Mouse (Mus musculus) brain, embryonic 18.5 days (tissue): ENCODE data around the gene Ano8.
A peak's percentile ranks its signal among the peaks of the same experiment; 100 is the strongest.
"Not testable (repeated sequence)": the region's sequence is repeated elsewhere in the genome, so short reads cannot be mapped to it uniquely, and the experiment has no call there.

Experiments
- DNase-seq: peaks from one replicate; pipeline ENCODE4 v3.0.0-alpha.2; 2012; ENCODE audit warnings: low read depth, low spot score

Ano8 gene

GRCm38 (mm10) chr8:71485142-71486135, at the start of gene Ano8:
Gene Ano8 (minus strand): TSS chr8:71485963.
- DNase-seq: peak; percentile 87

DNA sequence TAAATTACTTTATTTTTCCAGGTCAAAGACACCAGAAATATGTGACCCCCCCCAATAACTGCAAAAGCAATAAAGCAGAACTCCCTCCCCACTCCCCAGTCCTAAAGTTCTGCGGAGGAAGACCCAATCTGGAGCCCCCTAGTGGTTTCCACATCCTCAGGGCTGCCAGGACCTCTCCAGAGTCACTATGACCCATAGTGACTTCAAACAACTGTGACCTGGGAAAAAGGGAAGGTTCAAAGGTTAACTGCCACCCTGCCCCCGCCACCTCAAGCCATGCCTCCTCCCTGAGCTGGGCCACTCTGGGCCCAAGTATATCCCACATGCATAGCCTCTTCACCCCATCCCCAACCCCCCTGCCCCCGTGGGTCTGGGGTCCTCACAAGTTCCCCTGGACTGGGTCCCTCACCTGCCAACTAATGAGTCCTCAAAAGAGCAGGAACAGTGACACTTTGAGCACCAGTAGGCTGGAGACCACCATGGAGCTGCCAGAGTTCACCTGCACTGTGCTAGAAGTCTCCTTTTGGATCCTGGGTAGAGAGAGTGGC, 48.6 kb upstream of the Ano8 start:
- DNase-seq: no peak

DNA sequence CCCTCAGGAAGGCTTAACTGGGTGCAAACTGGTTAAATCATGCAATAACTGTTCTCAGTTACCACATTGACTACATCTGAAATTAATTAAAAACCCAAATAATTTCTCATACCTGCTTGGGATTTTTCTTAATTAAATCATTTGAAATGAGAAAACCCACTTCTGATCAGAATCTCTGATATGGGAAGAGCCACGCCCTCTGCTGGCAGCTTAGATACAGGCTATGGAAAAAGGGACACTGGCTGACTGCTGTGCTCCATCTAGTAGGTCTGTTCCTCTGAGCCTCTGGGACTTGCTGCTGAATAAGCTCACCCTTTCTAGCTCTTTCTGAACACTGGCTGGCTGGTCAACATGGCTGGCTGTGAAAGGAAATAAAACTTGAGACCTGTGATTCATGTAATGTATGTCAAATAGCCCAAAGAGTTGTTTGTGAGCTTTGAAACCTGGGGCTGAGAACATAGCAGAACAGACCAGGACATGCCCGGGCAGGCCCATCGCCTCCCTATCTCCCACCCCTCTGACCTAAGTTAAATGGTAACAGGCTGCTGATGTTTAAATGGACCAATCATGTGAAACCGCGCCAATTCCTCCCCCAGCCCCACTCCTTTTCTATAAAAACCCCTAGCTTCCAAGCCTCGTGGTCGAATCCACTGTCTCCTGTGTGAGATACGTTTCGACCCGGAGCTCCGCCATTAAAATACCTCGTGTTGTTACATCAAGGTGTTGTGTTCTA, 45.1 kb upstream of the Ano8 start:
- not testable (repeated sequence) for DNase-seq

DNA sequence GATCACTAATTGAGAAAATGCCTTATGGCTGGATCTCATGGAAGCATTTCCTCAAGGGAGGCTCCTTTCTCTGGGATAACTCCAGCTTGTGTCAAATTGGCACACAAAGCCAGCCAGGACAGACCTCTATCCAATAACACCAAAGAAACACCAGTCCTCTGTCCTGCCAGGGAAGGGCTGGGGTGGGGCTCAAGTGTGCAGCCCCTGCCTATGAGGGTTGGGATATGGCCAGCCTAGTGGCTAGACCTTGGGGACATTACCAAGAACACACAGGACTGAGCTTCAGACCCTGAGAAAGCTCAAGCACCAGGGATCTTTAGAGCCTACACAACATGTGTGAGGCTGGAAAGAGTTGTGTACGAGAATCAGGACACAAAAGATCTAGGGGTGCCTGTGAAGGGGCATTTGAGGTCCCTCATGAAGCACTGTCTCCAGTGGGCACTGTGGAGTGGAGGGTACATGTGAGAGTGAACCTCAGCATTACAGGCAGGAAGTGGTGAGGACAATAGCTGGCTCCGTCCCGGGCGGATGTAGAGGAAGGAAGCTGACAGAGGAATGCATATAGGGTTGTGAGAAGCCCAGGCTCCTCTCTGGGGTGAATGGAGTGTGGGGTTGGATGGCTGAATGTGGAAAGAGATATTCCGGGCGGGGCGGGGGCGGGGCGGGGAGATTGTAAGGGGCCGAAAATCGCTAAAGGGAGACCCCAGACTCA, 42.8 kb upstream of the Ano8 start:
- no peak for DNase-seq

- DNase-seq: no peak
These were observed 41.6 kb upstream of the Ano8 start for GRCm38 (mm10) chr8:71527162-71527870.

DNA sequence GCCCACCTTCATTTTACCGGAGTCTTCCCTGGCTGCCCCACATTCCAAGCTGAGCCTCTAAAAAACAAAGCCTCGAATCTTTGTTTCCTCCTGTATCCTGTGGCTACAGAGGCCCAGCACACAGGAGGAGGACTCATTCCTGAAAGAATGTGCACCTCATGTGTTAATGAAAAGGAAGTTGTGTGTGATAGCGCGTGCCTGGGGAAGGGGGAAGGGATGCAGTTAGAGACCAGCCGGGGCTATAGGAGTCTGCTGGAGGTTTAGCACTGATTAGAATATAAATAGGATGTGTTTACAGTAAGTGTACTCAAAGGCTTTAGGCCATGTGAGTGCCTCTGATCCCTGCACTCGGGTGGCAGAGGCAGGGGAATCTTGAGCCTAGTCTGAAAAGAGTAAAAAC, 40.5 kb upstream of the Ano8 start:
- DNase-seq: no peak

GRCm38 (mm10) chr8:71525226-71526050, 39.7 kb upstream of the Ano8 start, which contains the start of gene Ccdc194:
Gene Ccdc194 (minus strand): TSS chr8:71525711.
- no peak for DNase-seq

DNA sequence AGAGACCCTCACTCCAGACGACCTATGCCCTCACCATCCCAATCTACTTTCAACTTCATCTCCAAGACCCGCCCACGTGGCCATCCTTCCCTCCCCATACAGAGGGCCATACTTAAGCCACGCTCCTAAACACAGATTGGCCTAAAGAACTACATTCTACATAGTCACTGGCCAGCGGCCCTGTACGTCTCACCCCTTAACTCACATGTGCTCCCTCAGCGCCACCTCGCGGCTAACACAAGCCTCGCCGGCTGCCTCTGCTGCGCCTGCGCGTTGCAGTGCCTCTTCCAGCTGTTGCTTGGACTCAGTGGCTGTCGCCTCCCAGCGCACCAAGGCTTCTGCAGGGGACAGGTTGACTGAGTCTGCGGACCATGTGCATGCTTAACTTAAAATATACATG, 35.9 kb upstream of the Ano8 start:
- DNase-seq: peak; percentile 30

GRCm38 (mm10) chr8:71519037-71519825, 33.5 kb upstream of the Ano8 start:
- DNase-seq: not testable (repeated sequence)

DNA sequence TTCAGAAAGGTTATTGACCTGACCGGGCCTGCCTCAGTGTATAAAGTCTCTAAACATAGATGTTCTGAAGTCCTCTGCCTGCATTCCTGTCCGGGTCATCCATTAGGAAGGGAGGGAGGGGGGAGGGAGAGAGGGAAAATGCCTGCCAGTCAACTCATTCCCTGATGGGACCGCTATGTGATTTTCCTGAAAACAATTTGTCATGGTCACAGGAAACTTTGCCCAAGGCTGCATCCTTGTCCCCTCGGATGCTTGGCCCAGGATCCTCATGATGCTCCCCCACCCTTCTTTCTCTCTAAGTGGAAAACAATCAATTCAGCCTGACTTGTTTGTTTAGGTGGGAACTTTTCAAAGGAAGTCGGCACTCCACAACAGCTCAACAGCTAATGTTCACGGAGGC, 31.0 kb upstream of the Ano8 start:
- DNase-seq: no peak

DNA sequence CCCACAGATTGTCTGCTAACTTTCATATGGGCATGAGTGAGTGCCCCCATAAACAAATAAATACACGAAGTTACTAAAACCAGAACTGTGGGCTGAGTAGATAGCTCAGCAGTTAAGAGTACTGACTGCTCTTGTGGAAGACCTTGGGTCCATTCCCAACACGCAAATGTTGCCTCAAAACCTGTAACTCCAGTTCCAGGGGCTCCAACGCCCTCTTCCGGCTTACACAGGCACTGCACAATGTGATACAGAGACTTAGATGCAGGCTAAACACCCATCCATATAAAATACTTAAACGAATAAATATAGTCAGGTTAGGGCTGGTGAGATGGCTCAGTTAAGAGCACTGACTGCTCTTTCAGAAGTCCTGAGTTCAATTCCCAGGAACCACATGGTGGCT, 29.3 kb upstream of the Ano8 start:
- no peak for DNase-seq

GRCm38 (mm10) chr8:71513018-71513754, 27.4 kb upstream of the Ano8 start:
- DNase-seq: no peak

DNA sequence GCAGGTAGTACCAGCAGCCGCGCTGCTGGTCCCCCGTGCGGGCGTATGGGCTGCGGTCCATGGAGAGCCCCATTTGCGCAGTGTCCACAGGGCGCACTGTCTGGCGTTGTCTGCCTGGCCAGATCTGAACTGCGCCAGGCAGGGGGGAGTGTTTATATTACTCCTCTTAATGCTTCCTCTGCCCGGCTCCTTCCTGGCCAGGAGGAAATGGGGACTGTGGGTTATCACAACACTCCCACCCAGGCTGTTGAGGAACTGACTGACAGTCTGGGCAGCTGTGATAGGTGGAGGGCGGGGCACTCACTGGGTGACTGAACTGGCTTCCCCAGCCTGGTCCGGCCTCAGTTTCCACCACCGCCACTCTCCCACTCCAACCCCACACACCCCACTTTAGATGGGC, 25.9 kb upstream of the Ano8 start, which contains the start of gene Plvap:
Plvap (minus strand) TSS at position 109 of the 400 bp plus-strand sequence.
- no peak for DNase-seq

DNA sequence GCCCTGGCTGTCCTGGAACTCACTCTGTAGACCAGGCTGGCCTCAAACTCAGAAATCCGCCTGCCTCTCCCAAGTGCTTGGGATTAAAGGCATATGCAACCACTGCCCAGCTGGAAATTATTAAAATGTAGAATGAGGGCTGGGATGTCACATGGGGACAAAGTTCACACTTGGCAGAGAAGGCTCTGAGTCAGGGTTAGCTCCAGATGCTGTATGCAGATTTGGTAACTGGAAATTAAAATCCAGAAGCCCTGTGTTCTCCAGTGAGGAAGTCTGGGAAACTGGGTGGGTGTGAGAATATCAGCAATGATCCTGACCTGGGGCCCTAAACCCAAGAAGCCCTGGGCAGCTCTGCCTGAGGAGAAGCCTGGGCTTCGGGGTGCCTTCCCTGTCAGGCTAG, 23.6 kb upstream of the Ano8 start:
- DNase-seq: no peak

- DNase-seq: no peak
These were observed 21.9 kb upstream of the Ano8 start for GRCm38 (mm10) chr8:71507589-71508104.

GRCm38 (mm10) chr8:71505979-71506378, 20.2 kb upstream of the Ano8 start:
- no peak for DNase-seq

- DNase-seq: no peak
These were observed 19.6 kb upstream of the Ano8 start for GRCm38 (mm10) chr8:71505326-71505725.

DNA sequence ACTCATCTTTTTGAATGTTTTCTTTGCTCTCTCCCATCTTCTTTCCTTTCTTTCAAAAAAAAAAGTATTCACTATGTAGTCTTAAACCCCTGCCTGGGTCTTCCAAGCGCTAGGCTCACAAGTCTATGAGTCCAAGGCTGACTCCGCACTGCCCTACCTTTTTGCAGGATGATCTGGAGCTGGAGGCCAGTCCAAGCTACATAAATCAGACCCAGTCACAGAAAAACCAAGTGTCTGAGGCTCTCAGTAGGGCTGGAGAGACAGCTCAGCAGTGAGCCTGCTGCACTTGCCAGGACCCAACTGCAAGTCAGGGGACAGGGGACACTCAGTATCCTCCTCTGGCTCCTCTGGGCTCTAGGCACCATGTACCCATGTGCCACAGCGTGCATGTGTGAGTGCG, 18.6 kb upstream of the Ano8 start:
- no peak for DNase-seq
